Mouse (Mus musculus): ENCODE data around the gene Gpr83.
"Not testable (repeated sequence)": the region's sequence is repeated elsewhere in the genome, so short reads cannot be mapped to it uniquely, and the experiment has no call there.

Gene Gpr83

GRCm38 (mm10) chr9:14868326-14868725 lies 8.3 kb downstream of the Gpr83 start:
- no peak for DNase-seq (ENCODE audit: low read depth, low spot score)

- no peak for DNase-seq (ENCODE audit: low read depth, low spot score)
These were observed 10.4 kb downstream of the Gpr83 start for GRCm38 (mm10) chr9:14870377-14870776.

- DNase-seq (ENCODE audit: low read depth, low spot score) = no peak
These were observed 10.8 kb downstream of the Gpr83 start for GRCm38 (mm10) chr9:14870802-14871201.

- DNase-seq (ENCODE audit: low read depth, low spot score) = no peak
These were observed 11.5 kb downstream of the Gpr83 start for GRCm38 (mm10) chr9:14871536-14871935.

GRCm38 (mm10) chr9:14872181-14872930 lies 12.3 kb downstream of the Gpr83 start:
- DNase-seq (ENCODE audit: low read depth, low spot score) = no peak

GRCm38 (mm10) chr9:14875743-14876507 lies 15.9 kb downstream of the Gpr83 start:
- no peak for DNase-seq (ENCODE audit: low read depth, low spot score)

- DNase-seq (ENCODE audit: low read depth, low spot score) = not testable (repeated sequence)
These were observed 16.6 kb downstream of the Gpr83 start for GRCm38 (mm10) chr9:14876566-14876965.

GRCm38 (mm10) chr9:14884641-14885040 lies 24.6 kb downstream of the Gpr83 start:
- no peak for DNase-seq (ENCODE audit: low read depth, low spot score)

GRCm38 (mm10) chr9:14885151-14885550 lies 25.1 kb downstream of the Gpr83 start:
- DNase-seq (ENCODE audit: low read depth, low spot score) = no peak

- no peak for DNase-seq (ENCODE audit: low read depth, low spot score)
These were observed 25.9 kb downstream of the Gpr83 start for GRCm38 (mm10) chr9:14885954-14886353.

- DNase-seq (ENCODE audit: low read depth, low spot score) = no peak
These were observed 27.9 kb downstream of the Gpr83 start for GRCm38 (mm10) chr9:14887787-14888382.

- no peak for DNase-seq (ENCODE audit: low read depth, low spot score)
These were observed 28.7 kb downstream of the Gpr83 start for GRCm38 (mm10) chr9:14888671-14889070.

GRCm38 (mm10) chr9:14890699-14891098 lies 30.7 kb downstream of the Gpr83 start:
- DNase-seq (ENCODE audit: low read depth, low spot score) = no peak

- DNase-seq (ENCODE audit: low read depth, low spot score) = no peak
These were observed 31.9 kb downstream of the Gpr83 start for GRCm38 (mm10) chr9:14891891-14892290.

- no peak for DNase-seq (ENCODE audit: low read depth, low spot score)
These were observed 33.4 kb downstream of the Gpr83 start for GRCm38 (mm10) chr9:14893388-14893787.

GRCm38 (mm10) chr9:14894628-14895027 lies 34.6 kb downstream of the Gpr83 start:
- no peak for DNase-seq (ENCODE audit: low read depth, low spot score)

GRCm38 (mm10) chr9:14895237-14895835 lies 35.3 kb downstream of the Gpr83 start:
- no peak for DNase-seq (ENCODE audit: low read depth, low spot score)

GRCm38 (mm10) chr9:14897102-14897501 lies 37.1 kb downstream of the Gpr83 start:
- no peak for DNase-seq (ENCODE audit: low read depth, low spot score)

- DNase-seq (ENCODE audit: low read depth, low spot score) = no peak
These were observed 41.7 kb downstream of the Gpr83 start for GRCm38 (mm10) chr9:14901757-14902156.

GRCm38 (mm10) chr9:14902416-14902815 lies 42.4 kb downstream of the Gpr83 start:
- DNase-seq (ENCODE audit: low read depth, low spot score) = no peak

GRCm38 (mm10) chr9:14903006-14903405 lies 43.0 kb downstream of the Gpr83 start:
- no peak for DNase-seq (ENCODE audit: low read depth, low spot score)

All from retina, postnatal 7 days (tissue).